Mouse (Mus musculus) kidney, postnatal 0 days (tissue): Measurements from ENCODE around the gene Tufm. TPM values are rescaled to one million over a fixed set of nuclear protein-coding genes. Genes with fewer than 3 reads are reported as not detected.

Experiments used
- ATAC-seq: fragments of 200-750 bp; cut with Nextera tagmentation; replicated peaks from 2 replicates; pipeline ENCODE4 v1.8.0; 2017; ENCODE audit warnings: low read depth, moderate number of reproducible peaks, moderate TSS enrichment, moderate library complexity; ENCODE audit not compliant: low FRiP score
- DNase-seq: peaks from one replicate; pipeline ENCODE4 v3.0.0-alpha.2; 2016; ENCODE audit warnings: low spot score
- H3K27ac ChIP-seq: fragments of 300-500 bp; sonication (generic); 2 replicates; pipeline ENCODE4 v1.5.1; 2014; ENCODE audit warnings: mild to moderate bottlenecking
- H3K27me3 ChIP-seq: fragments of 300-500 bp; sonication (generic); 2 replicates; pipeline ENCODE4 v1.6.1; 2014; ENCODE audit warnings: low read length, mixed read lengths; ENCODE audit not compliant: insufficient read depth
- H3K36me3 ChIP-seq: fragments of 300-500 bp; sonication (generic); 2 replicates; pipeline ENCODE4 v1.6.1; 2014; ENCODE audit warnings: low read length, mixed read lengths; ENCODE audit not compliant: insufficient read depth
- H3K4me1 ChIP-seq: fragments of 300-500 bp; sonication (generic); replicated peaks from 2 replicates; pipeline ENCODE4 v1.6.1; 2014; ENCODE audit warnings: antibody characterized with exemption, low read length, mixed read lengths; ENCODE audit not compliant: insufficient read depth
- H3K4me2 ChIP-seq: fragments of 300-500 bp; sonication (generic); 2 replicates; pipeline ENCODE4 v1.6.1; 2014; ENCODE audit warnings: mild to moderate bottlenecking, low read length, moderate library complexity, mixed read lengths
- H3K4me3 ChIP-seq: fragments of 300-500 bp; sonication (generic); replicated peaks from 2 replicates; pipeline ENCODE4 v1.5.1; 2014; ENCODE audit warnings: low read depth, low read length
- H3K9ac ChIP-seq: fragments of 300-500 bp; sonication (generic); 2 replicates; pipeline ENCODE4 v1.6.1; 2014; ENCODE audit warnings: low read depth, low read length
- H3K9me3 ChIP-seq: fragments of 300-500 bp; sonication (generic); replicated peaks from 2 replicates; pipeline ENCODE4 v1.6.1; 2016; ENCODE audit warnings: low read length, inconsistent platforms, mixed read lengths
- CTCF ChIP-seq: IDR thresholded peaks from 2 replicates; pipeline ENCODE4 v1.5.1; 2016; ENCODE audit warnings: antibody characterized with exemption, low read depth, mild to moderate bottlenecking, moderate library complexity
- WGBS: fragments of 180-500 bp; shearing (Covaris S2); extraction: QIAGEN DNeasy Blood & Tissue Kit; methylation state at CpG from one replicate; pipeline ENCODE4 v1.1.7; 2014; 5-methylcytosine and 5-hydroxymethylcytosine counted together
- polyA plus RNA-seq: library from polyadenylated mRNA; unstranded; fragments of >200 nt; fragmentation: Nextera tagmentation; extraction: Ambion mirVana; gene quantifications from 2 replicates; pipeline ENCODE4 v1.2.1, GENCODE M21; 2015

Tufm gene
- polyA plus RNA-seq, 1 experiment from 2014 or later: 117 TPM

DNA sequence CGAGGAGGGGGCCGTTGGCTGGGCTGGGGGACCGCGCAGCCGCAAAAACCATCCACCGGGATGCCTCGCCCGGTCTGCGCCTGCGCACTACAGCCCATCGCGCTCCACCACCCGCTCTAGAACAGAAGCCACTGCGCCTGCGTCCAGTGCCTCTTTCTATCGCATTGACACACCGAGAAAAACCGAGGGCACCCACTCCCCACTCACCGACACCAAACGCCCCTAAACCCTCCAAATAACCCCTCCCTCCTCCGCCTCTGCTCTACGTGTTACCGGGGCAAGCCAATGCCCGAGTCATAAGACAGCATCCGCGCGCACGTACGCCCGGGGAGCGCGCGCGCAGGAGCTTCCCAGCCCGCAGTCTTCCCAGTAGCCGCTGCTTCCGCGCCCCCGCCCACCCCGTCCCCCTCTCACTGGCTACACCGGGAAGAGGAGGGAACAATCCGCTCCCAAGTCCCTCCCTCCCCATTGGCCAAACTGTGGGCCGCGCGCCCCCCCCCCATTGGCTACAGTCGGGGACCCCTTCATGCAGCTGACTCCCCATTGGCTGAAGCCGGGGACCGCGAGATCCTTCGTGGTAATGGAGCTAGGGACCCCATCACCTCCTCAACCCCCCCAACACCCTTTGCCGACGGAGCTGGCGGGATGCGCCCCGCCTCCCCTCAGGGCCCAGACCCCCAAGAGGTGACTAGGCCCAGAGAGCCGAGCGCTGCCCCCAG, 15.0 kb downstream of the Tufm start:
- Histone ChIP-seq H3K4me3 (peak overlapping the region; percentile 100), H3K9me3 (no peaks in the 10 kb centered on the region), H3K4me2 (peak overlapping the region; percentile 59), H3K27ac (peak overlapping the region; percentile 100), H3K36me3 (peaks cover 37% of the 10 kb centered on the region), H3K4me1 (peaks cover 3% of the 10 kb centered on the region; the same call in 1 of the 2 replicates), H3K27me3 (no peaks in the 10 kb centered on the region), H3K9ac (peak overlapping the region; percentile 100)
- DNase-seq: peak; percentile 97
- peak; percentile 90 for ATAC-seq
- under 1% methylated on average over 51 of the region's 57 CpGs for WGBS
- TF ChIP-seq CTCF: no peak

DNA sequence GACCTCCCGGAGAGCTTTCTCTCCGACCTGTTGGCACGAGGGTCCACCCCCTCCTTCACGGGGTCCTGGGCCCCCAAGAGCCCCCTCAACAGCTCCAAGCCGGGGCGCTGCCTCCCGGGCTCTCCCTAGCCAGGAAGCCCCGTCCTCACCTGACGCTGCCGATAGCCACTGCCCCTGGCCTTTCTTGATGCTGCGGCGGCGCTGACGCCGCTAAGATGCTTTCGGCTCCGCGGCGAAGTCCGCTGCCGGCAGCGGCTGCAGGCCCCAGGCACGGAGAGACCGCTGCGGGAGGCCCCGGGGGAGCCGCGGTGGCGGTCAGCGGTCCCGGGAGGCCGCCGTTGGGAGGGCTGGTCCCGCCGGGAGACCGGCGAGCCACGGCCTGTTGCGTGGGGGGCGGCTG, 15.6 kb downstream of the Tufm start:
- Histone ChIP-seq H3K4me2 (peak overlapping the region; percentile 59), H3K27me3 (no peaks in the 10 kb centered on the region), H3K36me3 (peaks cover 31% of the 10 kb centered on the region), H3K27ac (peak overlapping the region; percentile 100), H3K9me3 (no peaks in the 10 kb centered on the region), H3K4me3 (peak overlapping the region; percentile 100), H3K4me1 (peaks cover 3% of the 10 kb centered on the region; the same call in 1 of the 2 replicates), H3K9ac (peak overlapping the region; percentile 100)
- WGBS: under 1% methylated on average over 40 of the region's 40 CpGs
- ATAC-seq (no peak), DNase-seq (no peak)
- no peak for TF ChIP-seq CTCF

DNA sequence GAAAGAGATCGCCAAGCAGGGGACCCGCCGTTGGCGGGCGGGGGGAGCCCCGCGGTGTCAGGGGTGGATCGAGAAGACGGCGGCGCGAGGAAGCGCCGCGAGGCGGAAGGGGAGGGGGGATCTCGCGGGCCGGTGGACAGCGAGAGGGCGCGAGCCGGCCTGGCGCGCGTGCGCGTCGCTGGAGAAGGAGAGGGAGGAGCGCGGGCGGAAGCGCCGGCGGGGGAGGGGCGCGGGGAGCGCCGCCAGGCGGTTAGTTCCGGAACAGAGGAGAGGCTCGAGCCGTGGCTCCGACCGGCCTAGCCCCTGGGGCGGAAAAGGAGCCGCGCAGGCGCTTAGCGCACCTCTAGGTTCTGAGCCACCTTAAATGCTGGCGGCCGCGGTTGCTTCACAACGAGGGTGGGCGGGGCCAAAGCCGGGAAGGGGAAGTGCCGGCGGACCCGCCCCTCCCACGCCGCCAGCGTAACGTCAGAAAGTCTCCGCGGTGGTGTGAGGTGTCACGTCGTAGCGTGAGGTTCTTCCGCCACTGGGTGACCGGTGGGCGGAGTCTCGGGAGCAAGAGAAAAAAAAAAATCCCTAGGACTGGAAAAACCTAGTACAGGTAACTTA, 16.2 kb downstream of the Tufm start, which contains the start of gene Atxn2l:
TSS of gene Atxn2l (minus strand) at position 165 of the 606 bp plus-strand sequence.
- ATAC-seq: peak; percentile 92
- Histone ChIP-seq H3K4me1 (peaks cover 3% of the 10 kb centered on the region; the same call in 1 of the 2 replicates), H3K27ac (peak within 1 kb of the TSS; percentile 100), H3K27me3 (no peaks in the 10 kb centered on the region), H3K9ac (peak within 1 kb of the TSS; percentile 100), H3K9me3 (no peaks in the 10 kb centered on the region), H3K4me3 (peak within 1 kb of the TSS; percentile 100), H3K4me2 (peak within 1 kb of the TSS; percentile 59), H3K36me3 (peaks cover 25% of the 10 kb centered on the region)
- DNase-seq: peak; percentile 99
- under 1% methylated on average over 55 of the region's 72 CpGs for WGBS
- TF ChIP-seq CTCF: peak; percentile 67

DNA sequence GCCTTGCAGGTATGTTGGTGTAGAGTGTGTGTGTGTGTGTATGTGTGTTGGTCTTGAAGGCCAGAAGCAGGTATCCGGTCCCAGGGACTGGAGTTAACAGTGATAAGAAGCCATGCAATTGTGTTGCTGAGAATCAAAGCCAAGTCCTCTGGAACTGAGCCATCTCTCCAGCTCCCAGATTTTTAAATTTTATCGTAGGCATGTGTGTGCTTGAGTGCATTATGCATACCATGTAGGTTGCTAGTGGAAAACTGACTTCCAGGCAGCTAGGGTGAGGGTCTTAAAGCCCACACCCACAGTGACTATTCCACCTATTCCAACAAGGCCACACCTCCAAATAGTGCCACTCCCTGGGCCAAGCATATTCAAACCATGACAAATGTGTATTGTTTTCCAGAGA, 17.8 kb downstream of the Tufm start:
- 78% methylated on average over 2 of the region's 2 CpGs for WGBS
- H3K27me3 ChIP-seq: no peaks in the 10 kb centered on the region
- peaks cover 3% of the 10 kb centered on the region; the same call in 1 of the 2 replicates for H3K4me1 ChIP-seq
- peaks cover 12% of the 10 kb centered on the region for H3K36me3 ChIP-seq
- H3K4me2 ChIP-seq: no peak overlapping the region
- DNase-seq (no peak), ATAC-seq (no peak)
- H3K9ac ChIP-seq: no peak overlapping the region
- no peak overlapping the region for H3K4me3 ChIP-seq
- no peak overlapping the region for H3K27ac ChIP-seq
- no peaks in the 10 kb centered on the region for H3K9me3 ChIP-seq
- TF ChIP-seq CTCF: no peak

DNA sequence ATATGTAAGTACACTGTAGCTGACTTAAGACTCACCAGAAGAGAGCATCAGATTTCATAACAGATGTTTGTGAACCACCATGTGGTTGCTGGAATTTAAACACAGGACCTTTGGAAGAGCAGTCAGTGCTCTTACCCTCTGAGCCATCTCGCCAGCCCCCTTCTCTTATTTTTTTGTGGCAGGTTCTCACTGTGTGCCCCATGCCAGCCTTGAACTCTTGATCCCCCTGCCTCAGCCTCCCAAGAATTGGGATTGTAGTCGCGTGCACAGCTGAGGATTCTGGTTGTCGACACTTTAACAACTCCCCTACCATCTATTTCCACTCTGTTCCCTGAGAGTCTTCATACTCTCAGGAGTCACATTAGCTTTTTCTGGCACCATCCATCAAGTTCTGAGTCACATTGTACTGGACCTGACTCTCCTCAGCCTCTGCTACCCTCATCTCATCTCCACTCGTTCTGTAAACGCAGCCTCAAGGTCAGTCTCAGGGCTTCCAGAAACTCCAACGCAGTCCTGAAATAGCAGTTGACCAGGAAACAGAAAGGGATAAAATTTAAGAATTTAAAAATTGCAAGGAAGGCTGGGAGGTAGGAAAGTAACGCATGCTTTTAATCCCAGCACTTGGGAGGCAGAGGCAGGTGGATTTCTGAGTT, 20.1 kb downstream of the Tufm start:
- no peak for DNase-seq
- Histone ChIP-seq H3K9me3 (no peaks in the 10 kb centered on the region), H3K4me3 (no peak overlapping the region), H3K27me3 (no peaks in the 10 kb centered on the region), H3K4me2 (no peak overlapping the region), H3K36me3 (no peaks in the 10 kb centered on the region), H3K27ac (no peak overlapping the region), H3K4me1 (no peaks in the 10 kb centered on the region), H3K9ac (no peak overlapping the region)
- no peak for TF ChIP-seq CTCF
- WGBS: 86% methylated on average over 8 of the region's 8 CpGs
- ATAC-seq: no peak

DNA sequence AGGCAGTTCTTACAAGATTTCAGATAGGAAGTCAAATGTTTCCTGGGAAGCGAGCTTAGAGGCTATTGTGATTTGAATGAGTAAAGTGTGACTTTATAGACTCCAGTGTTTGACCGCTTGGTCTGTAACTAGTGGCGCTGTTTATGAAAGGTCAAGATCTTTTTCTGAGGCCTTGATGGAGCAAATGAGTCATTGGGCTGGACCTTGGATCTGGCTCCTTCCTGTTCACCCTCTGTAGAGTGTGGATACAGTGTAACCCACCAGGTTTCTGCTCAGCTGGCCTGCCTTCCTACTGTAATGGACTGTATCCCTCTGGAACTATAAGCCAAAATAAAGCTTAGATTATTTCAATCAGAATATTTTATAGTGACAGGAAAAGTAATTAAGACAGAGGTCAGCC, 24.1 kb downstream of the Tufm start:
- Histone ChIP-seq H3K4me1 (no peaks in the 10 kb centered on the region), H3K4me3 (no peak overlapping the region), H3K27me3 (no peaks in the 10 kb centered on the region), H3K4me2 (no peak overlapping the region), H3K9ac (no peak overlapping the region), H3K9me3 (no peaks in the 10 kb centered on the region), H3K27ac (no peak overlapping the region), H3K36me3 (no peaks in the 10 kb centered on the region)
- no peak for TF ChIP-seq CTCF
- WGBS: 69% methylated on average over 3 of the region's 3 CpGs
- ATAC-seq: no peak
- DNase-seq: no peak
